Comparison of ENCODE assay signal across 14 mouse cellular contexts in genomic region chr7:118852611-118853010, GRCm38 (mm10).
"Had no signal": no experiment of that assay in that cellular context is flagged by ENCODE, and none has a peak within 500 bp of the region (broad histone marks: within the 10 kb centered on the region; RNA-seq: fewer than 3 reads in every experiment).

No protein-coding gene starts in this region.

- H3K4me2 ChIP-seq: liver, embryonic 13.5 days; lung, embryonic 15.5 days; midbrain, embryonic 11.5 days; midbrain, embryonic 15.5 days; neural tube, embryonic 12.5 days had no signal

- H3K4me3 ChIP-seq: left cerebral cortex, adult 2 months; limb, embryonic 10.5 days; liver, embryonic 13.5 days; lung, embryonic 15.5 days; megakaryocyte, embryonic 14.5 days; midbrain, embryonic 15.5 days; neural tube, embryonic 12.5 days had no signal

- ATAC-seq: liver, postnatal 0 days; midbrain, embryonic 15.5 days had no signal

- H3K9me3 ChIP-seq: limb, embryonic 10.5 days; liver, embryonic 13.5 days; lung, embryonic 15.5 days; megakaryocyte, embryonic 14.5 days; midbrain, embryonic 15.5 days; neural tube, embryonic 12.5 days had no signal

- H3K27me3 ChIP-seq: liver, embryonic 13.5 days; lung, embryonic 15.5 days; megakaryocyte, embryonic 14.5 days; midbrain, embryonic 15.5 days; neural tube, embryonic 12.5 days had no signal

- H3K27ac ChIP-seq: left cerebral cortex, adult 2 months; limb, embryonic 10.5 days; liver, embryonic 13.5 days; lung, embryonic 15.5 days; midbrain, embryonic 15.5 days; neural tube, embryonic 12.5 days; stomach, postnatal 0 days had no signal

- DNase-seq: kidney, postnatal 25 days; liver, embryonic 13.5 days; liver, postnatal 0 days; lung, postnatal 14 days; thymus, adult 2 months; thymus, postnatal 25 days had no signal

- H3K9ac ChIP-seq: liver, embryonic 13.5 days; liver, postnatal 0 days; lung, embryonic 15.5 days; midbrain, embryonic 15.5 days; neural tube, embryonic 12.5 days had no signal
